Mouse (Mus musculus) midbrain, postnatal 0 days (tissue): Measurements from ENCODE around the gene Jak1. TPM values are rescaled to one million over a fixed set of nuclear protein-coding genes. Genes with fewer than 3 reads are reported as not detected.
A peak's percentile ranks its signal among the peaks of the same experiment; 100 is the strongest.

Experiments
- ATAC-seq: fragments of 200-750 bp; cut with Nextera tagmentation; 2 replicates; pipeline ENCODE4 v1.8.0; 2017; ENCODE audit warnings: moderate number of reproducible peaks, mild to moderate bottlenecking, moderate TSS enrichment, moderate library complexity; ENCODE audit not compliant: low FRiP score
- DNase-seq: peaks from one replicate; pipeline ENCODE4 v3.0.0-alpha.2; 2015; ENCODE audit warnings: low spot score
- H3K27ac ChIP-seq: fragments of 300-500 bp; sonication (generic); 2 replicates; pipeline ENCODE4 v1.5.1; 2014; ENCODE audit warnings: low read depth, mild to moderate bottlenecking, low read length, mixed read lengths
- H3K27me3 ChIP-seq: fragments of 300-500 bp; sonication (generic); 2 replicates; pipeline ENCODE4 v1.6.1; 2014; ENCODE audit warnings: low read length, control low read depth, mixed read lengths; ENCODE audit not compliant: insufficient read depth
- H3K36me3 ChIP-seq: fragments of 300-500 bp; sonication (generic); 2 replicates; pipeline ENCODE4 v1.6.1; 2014; ENCODE audit warnings: low read length, control low read depth, mixed read lengths; ENCODE audit not compliant: insufficient read depth
- H3K4me1 ChIP-seq: fragments of 300-500 bp; sonication (generic); 2 replicates; pipeline ENCODE4 v1.6.1; 2014; ENCODE audit warnings: mild to moderate bottlenecking, control low read depth, antibody characterized with exemption, low read length, mixed read lengths; ENCODE audit not compliant: insufficient read depth
- H3K4me2 ChIP-seq: fragments of 300-500 bp; sonication (generic); 2 replicates; pipeline ENCODE4 v1.6.1; 2014; ENCODE audit warnings: low read depth, mild to moderate bottlenecking, low read length, mixed read lengths; ENCODE audit not compliant: poor library complexity, severe bottlenecking
- H3K4me3 ChIP-seq: fragments of 300-500 bp; sonication (generic); 2 replicates; pipeline ENCODE4 v1.5.1; 2014; ENCODE audit warnings: low read depth, mild to moderate bottlenecking, low read length, moderate library complexity
- H3K9ac ChIP-seq: fragments of 300-500 bp; sonication (generic); replicated peaks from 2 replicates; pipeline ENCODE4 v1.6.1; 2014; ENCODE audit warnings: mild to moderate bottlenecking, low read length, moderate library complexity, mixed read lengths; ENCODE audit not compliant: poor library complexity, severe bottlenecking
- H3K9me3 ChIP-seq: fragments of 300-500 bp; sonication (generic); 2 replicates; pipeline ENCODE4 v1.6.1; 2016; ENCODE audit warnings: low read length, control low read depth
- CTCF ChIP-seq: IDR thresholded peaks from 2 replicates; pipeline ENCODE4 v1.5.1; 2016; ENCODE audit warnings: antibody characterized with exemption, mild to moderate bottlenecking
- WGBS: fragments of 180-500 bp; shearing (Covaris S2); extraction: QIAGEN DNeasy Blood & Tissue Kit; methylation state at CpG from one replicate; pipeline ENCODE4 v1.1.7; 2014; 5-methylcytosine and 5-hydroxymethylcytosine counted together
- polyA plus RNA-seq: library from polyadenylated mRNA; unstranded; fragments of >200 nt; fragmentation: Nextera tagmentation; extraction: Ambion mirVana; gene quantifications from 2 replicates; pipeline ENCODE4 v1.2.1, GENCODE M21; 2015
- total RNA-seq: library from RNA; depleted of rRNA; stranded (reverse); fragments of >200 nt; gene quantifications from 2 replicates; pipeline ENCODE4 v1.2.3, GENCODE M21; 2014

Jak1 gene
- total and polyA plus RNA-seq, 2 experiments from 2014 or later = 76.1 to 91.9 TPM

DNA sequence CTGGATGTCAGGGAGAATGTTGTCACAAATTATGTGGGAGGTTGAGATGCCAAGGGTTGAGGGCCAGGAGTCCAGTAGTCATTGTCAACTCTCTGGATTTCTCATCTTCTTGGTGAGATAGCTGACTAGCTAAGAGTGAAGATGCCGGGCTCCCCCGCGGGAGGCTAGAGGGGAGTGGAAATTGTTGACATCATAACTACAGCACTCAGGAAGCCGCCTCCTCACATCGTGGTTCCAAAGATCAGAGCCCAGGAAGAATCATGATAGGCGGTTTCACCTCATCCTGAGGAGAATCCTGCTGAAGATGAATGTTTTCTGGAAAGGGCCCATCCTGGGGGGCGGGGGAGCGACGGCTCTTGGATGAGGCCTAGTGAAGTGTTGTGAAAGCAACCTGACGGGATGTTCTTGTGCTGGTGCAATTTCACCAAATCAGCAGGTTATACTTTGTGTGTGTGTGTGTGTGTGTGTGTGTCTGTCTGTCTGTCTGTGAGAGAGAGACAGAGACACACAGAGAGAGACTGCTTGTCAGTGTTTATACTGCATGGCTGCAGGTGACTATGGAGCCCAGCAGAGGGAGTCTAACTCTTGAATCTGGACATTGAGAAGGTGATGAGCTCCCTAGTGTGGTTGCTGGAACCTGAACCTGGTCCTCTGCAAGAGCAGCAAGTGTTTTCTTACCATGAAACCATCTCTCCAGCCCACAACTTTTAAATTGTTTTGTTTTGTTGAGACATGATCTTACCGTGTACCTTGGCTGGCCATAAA lies 118.0 kb downstream of the Jak1 start:
- 89% methylated on average over 11 of the region's 11 CpGs for WGBS
- Histone ChIP-seq H3K36me3 (peaks cover 9% of the 10 kb centered on the region; the same call in 1 of the 2 replicates), H3K4me2 (no peak overlapping the region), H3K27me3 (no peaks in the 10 kb centered on the region), H3K9me3 (no peaks in the 10 kb centered on the region), H3K4me3 (no peak overlapping the region), H3K27ac (no peak overlapping the region), H3K9ac (no peak overlapping the region), H3K4me1 (no peaks in the 10 kb centered on the region)
- no peak for DNase-seq
- TF ChIP-seq CTCF = peak; percentile 45
- ATAC-seq = no peak

GRCm38 (mm10) chr4:101146047-101146745 lies 118.9 kb downstream of the Jak1 start:
- no peaks in the 10 kb centered on the region for H3K27me3 ChIP-seq
- 19% methylated on average over 9 of the region's 9 CpGs for WGBS
- DNase-seq = peak; percentile 96
- no peak overlapping the region for H3K4me3 ChIP-seq
- peaks cover 6% of the 10 kb centered on the region; the same call in 1 of the 2 replicates for H3K36me3 ChIP-seq
- H3K4me2 ChIP-seq = peak overlapping the region; percentile 32
- no peaks in the 10 kb centered on the region for H3K9me3 ChIP-seq
- ATAC-seq = peak; percentile 82
- H3K4me1 ChIP-seq = no peaks in the 10 kb centered on the region
- TF ChIP-seq CTCF = peak; percentile 98
- H3K27ac ChIP-seq = no peak overlapping the region
- no peak overlapping the region; the same call in 1 of the 2 replicates for H3K9ac ChIP-seq

DNA sequence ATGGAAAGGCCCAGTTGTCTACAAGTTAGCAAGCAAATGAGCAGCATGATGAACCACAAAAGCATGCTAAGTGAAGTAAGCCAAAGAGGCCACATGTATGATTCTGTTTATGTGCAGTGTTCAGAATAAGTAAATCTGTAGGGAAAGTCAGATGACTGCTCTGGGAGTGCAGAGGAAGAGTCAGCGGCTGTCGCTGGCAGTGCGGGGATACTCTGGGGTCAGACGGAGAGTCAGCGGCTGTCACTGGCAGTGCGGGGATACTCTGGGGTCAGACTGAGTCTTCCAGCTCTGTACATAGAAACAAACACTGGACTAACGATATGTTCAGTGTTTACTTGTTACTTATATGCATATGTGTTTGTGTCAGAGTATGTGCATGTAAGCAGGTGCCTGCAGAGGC lies 120.3 kb downstream of the Jak1 start:
- H3K4me1 ChIP-seq = no peaks in the 10 kb centered on the region
- no peak overlapping the region for H3K9ac ChIP-seq
- H3K27me3 ChIP-seq = no peaks in the 10 kb centered on the region
- DNase-seq (no peak), ATAC-seq (no peak)
- no peaks in the 10 kb centered on the region for H3K9me3 ChIP-seq
- TF ChIP-seq CTCF = no peak
- no peak overlapping the region for H3K27ac ChIP-seq
- 57% methylated on average over 7 of the region's 7 CpGs for WGBS
- no peaks in the 10 kb centered on the region for H3K36me3 ChIP-seq
- no peak overlapping the region for H3K4me2 ChIP-seq
- no peak overlapping the region for H3K4me3 ChIP-seq

GRCm38 (mm10) chr4:101144361-101144760 lies 120.7 kb downstream of the Jak1 start:
- Histone ChIP-seq H3K36me3 (no peaks in the 10 kb centered on the region), H3K27ac (no peak overlapping the region), H3K9ac (no peak overlapping the region), H3K4me1 (no peaks in the 10 kb centered on the region), H3K9me3 (no peaks in the 10 kb centered on the region), H3K27me3 (no peaks in the 10 kb centered on the region), H3K4me3 (no peak overlapping the region), H3K4me2 (no peak overlapping the region)
- 47% methylated on average over 4 of the region's 4 CpGs for WGBS
- no peak for TF ChIP-seq CTCF
- no peak for DNase-seq
- no peak for ATAC-seq

DNA sequence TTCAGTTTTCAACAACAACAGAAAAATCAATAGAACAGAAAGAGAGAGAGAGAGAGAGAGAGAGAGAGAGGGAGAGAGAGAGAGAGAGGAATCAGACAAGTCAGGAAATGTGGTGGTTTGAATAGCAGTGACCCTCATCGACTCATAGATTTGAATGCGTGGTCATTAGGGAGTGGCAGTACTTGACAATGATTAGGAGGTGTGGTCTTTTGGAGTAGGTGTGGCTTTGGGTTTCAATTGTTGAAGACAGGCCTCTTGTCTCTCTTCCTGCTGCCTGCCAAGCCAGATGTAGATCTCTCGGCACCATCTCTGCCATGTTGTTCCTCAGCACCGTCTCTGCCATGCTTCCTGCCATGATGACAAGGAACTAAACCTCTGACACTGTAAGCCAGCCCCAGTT lies 121.2 kb downstream of the Jak1 start:
- Histone ChIP-seq H3K36me3 (no peaks in the 10 kb centered on the region), H3K27ac (no peak overlapping the region), H3K4me2 (no peak overlapping the region), H3K9ac (no peak overlapping the region), H3K27me3 (no peaks in the 10 kb centered on the region), H3K4me3 (no peak overlapping the region), H3K4me1 (no peaks in the 10 kb centered on the region), H3K9me3 (no peaks in the 10 kb centered on the region)
- ATAC-seq = no peak
- DNase-seq = no peak
- WGBS = 65% methylated on average over 4 of the region's 4 CpGs
- TF ChIP-seq CTCF = no peak

DNA sequence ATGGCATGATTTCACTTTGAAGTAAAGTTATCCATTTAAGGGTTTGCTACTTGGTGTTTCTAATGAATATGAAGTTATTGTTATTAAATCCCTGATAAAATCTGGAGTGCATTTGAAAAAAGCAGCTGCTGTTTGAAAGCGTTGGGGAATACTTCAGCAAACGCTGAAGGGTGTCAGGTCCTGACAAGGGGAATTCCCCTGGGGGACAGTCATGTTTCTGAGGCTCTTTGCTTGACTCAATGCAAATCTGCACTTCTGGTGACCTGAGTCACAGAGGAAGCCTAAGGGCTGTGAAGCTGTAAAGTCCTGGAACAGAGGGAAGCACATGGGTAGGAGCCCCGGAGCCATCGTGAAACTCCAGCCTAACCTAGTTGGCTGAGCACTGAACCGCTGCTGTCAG lies 123.3 kb downstream of the Jak1 start:
- Histone ChIP-seq H3K36me3 (no peaks in the 10 kb centered on the region), H3K4me3 (no peak overlapping the region), H3K4me2 (no peak overlapping the region), H3K27me3 (no peaks in the 10 kb centered on the region), H3K4me1 (no peaks in the 10 kb centered on the region), H3K9ac (no peak overlapping the region), H3K27ac (no peak overlapping the region), H3K9me3 (no peaks in the 10 kb centered on the region)
- TF ChIP-seq CTCF = no peak
- WGBS = 69% methylated on average over 5 of the region's 5 CpGs
- ATAC-seq (no peak), DNase-seq (no peak)
